Mouse (Mus musculus) erythroblast, embryonic 14.5 days (primary cell): Measurements from ENCODE around the gene Srpr.

Experiments used
- GATA1 ChIP-seq: IDR thresholded peaks from 2 replicates; pipeline ENCODE4 v1.6.1; 2012; ENCODE audit warnings: low read length, inconsistent platforms, mixed read lengths
- TAL1 ChIP-seq: IDR thresholded peaks from 3 replicates; pipeline ENCODE4 v1.6.1; 2012; ENCODE audit warnings: low read length, inconsistent platforms, mixed read lengths

- no peak for TF ChIP-seq GATA1
- no peak for TF ChIP-seq TAL1
These were observed 68.2 kb downstream of the Srpr start for GRCm38 (mm10) chr9:35267976-35268715.
